In the genomic region with DNA sequence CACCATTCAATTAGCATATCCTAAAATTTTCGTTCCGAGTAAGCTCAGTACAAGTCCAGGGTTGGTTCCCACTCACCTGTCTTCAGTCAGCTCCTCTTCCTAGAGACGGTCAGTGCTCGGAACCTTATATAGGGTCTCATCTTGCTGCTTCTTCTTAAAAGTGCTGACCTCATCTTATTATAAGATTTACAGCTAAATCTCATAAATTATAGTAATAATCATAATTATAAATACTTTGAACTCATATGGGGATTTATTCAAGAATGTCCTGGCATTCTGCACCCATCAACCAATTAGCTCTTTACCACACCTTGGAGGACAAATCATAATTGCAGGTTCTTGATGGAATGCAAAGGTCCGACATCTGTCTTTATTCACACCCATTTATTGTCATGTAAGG, we compare ENCODE assay signal across 29 mouse cellular contexts. TPM values are rescaled to one million over a fixed set of nuclear protein-coding genes. Genes with fewer than 3 reads are reported as not detected.
"Had no signal": no experiment of that assay in that cellular context is flagged by ENCODE, and none has a peak within 500 bp of the region (broad histone marks: within the 10 kb centered on the region; RNA-seq: fewer than 3 reads in every experiment).

Gene Lyg1 (minus strand): TSS at position 101 of the 400 bp plus-strand sequence.

- H3K4me3 ChIP-seq: layer of hippocampus, adult 2 months; limb, embryonic 10.5 days; limb, embryonic 13.5 days; liver, embryonic 13.5 days; midbrain, embryonic 12.5 days; midbrain, embryonic 15.5 days; neural tube, embryonic 12.5 days; neural tube, embryonic 15.5 days; stomach, embryonic 15.5 days had no signal

- H3K36me3 ChIP-seq: limb, embryonic 10.5 days; limb, embryonic 13.5 days; liver, embryonic 13.5 days; midbrain, embryonic 12.5 days; midbrain, embryonic 15.5 days; neural tube, embryonic 12.5 days; neural tube, embryonic 15.5 days; stomach, embryonic 15.5 days had no signal

- DNase-seq: kidney, adult 2 months; kidney, postnatal 25 days; layer of hippocampus, adult 9-11 months; liver; liver, embryonic 13.5 days; lung, postnatal 14 days; right cerebral cortex, adult 18-20 months; right cerebral cortex, postnatal 14 days; right cerebral cortex, postnatal 4 days; thymus, adult 18-20 months; thymus, postnatal 36 days had no signal

- H3K9me3 ChIP-seq: limb, embryonic 10.5 days; limb, embryonic 13.5 days; liver, embryonic 13.5 days; midbrain, embryonic 12.5 days; midbrain, embryonic 15.5 days; neural tube, embryonic 12.5 days; neural tube, embryonic 15.5 days; stomach, embryonic 15.5 days had no signal

- H3K4me1 ChIP-seq: limb, embryonic 10.5 days; limb, embryonic 13.5 days; liver, embryonic 13.5 days; midbrain, embryonic 12.5 days; midbrain, embryonic 15.5 days; neural tube, embryonic 15.5 days; stomach, embryonic 15.5 days had no signal

- ATAC-seq: intestine, postnatal 0 days; midbrain, embryonic 15.5 days had no signal

- H3K4me2 ChIP-seq: limb, embryonic 13.5 days; liver, embryonic 13.5 days; midbrain, embryonic 12.5 days; midbrain, embryonic 15.5 days; neural tube, embryonic 12.5 days; neural tube, embryonic 15.5 days; stomach, embryonic 15.5 days had no signal

- H3K27me3 ChIP-seq: limb, embryonic 13.5 days; liver, embryonic 13.5 days; midbrain, embryonic 12.5 days; midbrain, embryonic 15.5 days; neural tube, embryonic 12.5 days; neural tube, embryonic 15.5 days; stomach, embryonic 15.5 days had no signal

- H3K9ac ChIP-seq: limb, embryonic 13.5 days; liver, embryonic 13.5 days; midbrain, embryonic 12.5 days; midbrain, embryonic 15.5 days; neural tube, embryonic 12.5 days; neural tube, embryonic 15.5 days; stomach, embryonic 15.5 days had no signal

- H3K27ac ChIP-seq: kidney, postnatal 0 days; layer of hippocampus, adult 2 months; limb, embryonic 10.5 days; limb, embryonic 13.5 days; liver, embryonic 13.5 days; midbrain, embryonic 12.5 days; midbrain, embryonic 15.5 days; neural tube, embryonic 12.5 days; neural tube, embryonic 15.5 days; stomach, embryonic 15.5 days had no signal

RNA-seq across cellular contexts. Expression of gene Lyg1, which starts in this region (rescaled TPM):
- total RNA-seq: layer of hippocampus, adult 2 months; layer of hippocampus, postnatal 25 days; left cerebral cortex, adult 18-20 months; left cerebral cortex, postnatal 25 days had no signal
- polyA plus RNA-seq: intestine, postnatal 0 days; kidney, adult 2 months; kidney, embryonic 14.5 days; kidney, postnatal 0 days; large intestine, adult 2 months; limb, embryonic 10.5 days; limb, embryonic 13.5 days; liver, embryonic 13.5 days; liver, embryonic 16.5 days; midbrain, embryonic 12.5 days; midbrain, embryonic 15.5 days; neural tube, embryonic 12.5 days; neural tube, embryonic 15.5 days; stomach, embryonic 15.5 days; testis, adult 2 months; urinary bladder, adult 2 months had no signal
